Mouse (Mus musculus) C2C12 (cell line): ENCODE measurements around the gene Ebi3. TPM values are rescaled to one million over a fixed set of nuclear protein-coding genes. Genes with fewer than 3 reads are reported as not detected.

Experiments
- H3K27me3 ChIP-seq: one replicate; pipeline ENCODE4 v1.6.1; 2011; ENCODE audit not compliant: control insufficient read depth, insufficient read depth, insufficient read length
- H3K36me3 ChIP-seq: one replicate; pipeline ENCODE4 v1.6.1; 2011; ENCODE audit not compliant: control insufficient read depth, insufficient read depth
- H3K4me3 ChIP-seq: one replicate; pipeline ENCODE4 v1.5.1; 2011; ENCODE audit warnings: mild to moderate bottlenecking, control low read depth; ENCODE audit not compliant: poor library complexity, insufficient read depth, severe bottlenecking
- H3K79me2 ChIP-seq: one replicate; pipeline ENCODE4 v1.6.1; 2011; ENCODE audit not compliant: control insufficient read depth, insufficient read depth
- H3K79me3 ChIP-seq: one replicate; pipeline ENCODE4 v1.6.1; 2011; ENCODE audit warnings: low read depth, control low read depth
- H3ac ChIP-seq: one replicate; pipeline ENCODE3; 2011; ENCODE audit warnings: low read depth; ENCODE audit not compliant: control insufficient read depth, insufficient read length
- CEBPB ChIP-seq: IDR thresholded peaks from one replicate; pipeline ENCODE4 v1.6.1; 2011; ENCODE audit warnings: low read depth, mild to moderate bottlenecking, control low read depth, moderate library complexity
- CTCF ChIP-seq: IDR thresholded peaks from one replicate; pipeline ENCODE4 v1.5.1; 2011; ENCODE audit not compliant: control insufficient read depth, insufficient read depth, insufficient read length
- FOSL1 ChIP-seq: IDR thresholded peaks from one replicate; pipeline ENCODE4 v1.8.0; 2011; ENCODE audit warnings: mild to moderate bottlenecking, low read length; ENCODE audit not compliant: poor library complexity, insufficient read depth, severe bottlenecking
- MAX ChIP-seq: IDR thresholded peaks from one replicate; pipeline ENCODE4 v1.6.1; 2011; ENCODE audit warnings: mild to moderate bottlenecking, control low read depth
- MYOD1 ChIP-seq: IDR thresholded peaks from one replicate; pipeline ENCODE4 v1.6.1; 2011; ENCODE audit warnings: low read depth; ENCODE audit not compliant: control insufficient read depth, insufficient read length
- MYOG ChIP-seq: IDR thresholded peaks from one replicate; pipeline ENCODE4 v1.6.1; 2011; ENCODE audit not compliant: control insufficient read depth, insufficient read length; ENCODE audit errors: extremely low read depth
- USF1 ChIP-seq: IDR thresholded peaks from one replicate; pipeline ENCODE4 v1.6.1; 2011; ENCODE audit warnings: low read depth, mild to moderate bottlenecking, control low read depth, moderate library complexity
- polyA plus RNA-seq: library from polyadenylated mRNA; unstranded; fragments of >200 nt; fragmentation: generic; extraction: Trizol; gene quantifications from one replicate; pipeline ENCODE4 v1.2.1, GENCODE M21; 2012; ENCODE audit warnings: missing spikeins

Gene Ebi3
- polyA plus RNA-seq, 1 experiment, result not detected

DNA sequence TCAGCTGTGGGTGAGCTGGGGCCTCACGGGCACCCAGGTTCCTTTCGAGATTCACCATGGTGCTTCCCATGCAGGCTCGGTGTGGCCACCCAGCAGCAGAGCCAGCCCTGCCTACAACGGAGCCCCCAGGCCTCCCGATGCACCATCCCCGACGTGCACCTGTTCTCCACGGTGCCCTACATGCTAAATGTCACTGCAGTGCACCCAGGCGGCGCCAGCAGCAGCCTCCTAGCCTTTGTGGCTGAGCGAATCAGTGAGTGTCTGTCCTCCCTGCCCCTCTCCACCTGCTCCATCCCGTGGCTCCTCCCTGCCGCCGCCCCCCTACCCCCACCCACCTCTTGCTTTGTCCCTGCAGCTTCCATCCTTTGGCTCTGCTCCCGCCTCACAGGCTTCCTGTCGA is 1.8 kb downstream of the Ebi3 start:
- Histone ChIP-seq H3K4me3 (no peak overlapping the region), H3K79me3 (no peaks in the 10 kb centered on the region), H3ac (no peak overlapping the region), H3K79me2 (no peaks in the 10 kb centered on the region), H3K27me3 (peaks cover 34% of the 10 kb centered on the region), H3K36me3 (no peaks in the 10 kb centered on the region)
- TF ChIP-seq FOSL1 (no peak), CTCF (no peak), MAX (no peak)

DNA sequence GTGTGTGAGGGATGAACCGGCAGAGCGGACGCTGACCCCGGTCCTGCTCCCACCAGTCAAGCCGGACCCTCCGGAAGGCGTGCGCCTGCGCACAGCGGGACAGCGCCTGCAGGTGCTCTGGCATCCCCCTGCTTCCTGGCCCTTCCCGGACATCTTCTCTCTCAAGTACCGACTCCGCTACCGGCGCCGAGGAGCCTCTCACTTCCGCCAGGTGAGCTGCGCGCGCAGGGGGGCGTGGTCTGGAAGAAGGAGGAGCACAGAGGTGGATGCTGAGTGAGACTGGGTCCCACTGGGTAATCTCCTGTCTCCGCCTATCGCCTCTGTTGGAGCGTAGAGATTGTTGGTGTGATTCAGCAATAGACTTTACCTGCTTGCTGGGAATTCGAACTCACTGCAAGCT is 3.7 kb downstream of the Ebi3 start:
- H3K4me3 ChIP-seq, result no peak overlapping the region
- peaks cover 9% of the 10 kb centered on the region for H3K79me3 ChIP-seq
- TF ChIP-seq CEBPB (no peak), MYOD1 (no peak), MYOG (no peak), CTCF (no peak), MAX (no peak), FOSL1 (no peak), USF1 (no peak)
- peaks cover 12% of the 10 kb centered on the region for H3K79me2 ChIP-seq
- H3ac ChIP-seq, result no peak overlapping the region
- H3K27me3 ChIP-seq, result peaks cover 25% of the 10 kb centered on the region
- peaks cover 7% of the 10 kb centered on the region for H3K36me3 ChIP-seq

GRCm38 (mm10) chr17:55956591-55956990 is 4.2 kb downstream of the Ebi3 start:
- Histone ChIP-seq H3K79me3 (peaks cover 9% of the 10 kb centered on the region), H3K4me3 (no peak overlapping the region), H3ac (no peak overlapping the region), H3K79me2 (peaks cover 12% of the 10 kb centered on the region), H3K36me3 (peaks cover 7% of the 10 kb centered on the region), H3K27me3 (peaks cover 23% of the 10 kb centered on the region)
- TF ChIP-seq CEBPB (no peak), MAX (no peak), MYOD1 (no peak), CTCF (no peak), USF1 (no peak), MYOG (no peak), FOSL1 (no peak)

DNA sequence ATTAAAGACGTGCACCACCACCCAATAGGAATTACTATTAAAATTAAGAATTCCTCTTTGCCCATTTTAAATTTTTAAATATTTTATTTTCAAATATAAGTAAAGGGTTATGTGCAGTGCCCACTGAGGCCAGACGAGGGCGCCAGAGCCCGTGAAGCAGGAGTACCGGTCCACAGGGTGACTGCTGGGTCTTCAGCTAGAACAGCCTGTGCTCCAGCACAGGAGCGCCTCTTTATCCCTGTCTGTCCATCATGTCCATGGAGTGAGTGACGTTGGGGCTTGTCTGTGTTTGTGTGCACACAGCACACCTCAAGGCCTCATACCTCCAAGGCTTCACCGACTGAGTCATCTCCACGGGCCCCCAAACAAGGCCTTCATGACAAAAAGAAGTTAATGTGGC is 4.7 kb downstream of the Ebi3 start:
- no peak overlapping the region for H3K4me3 ChIP-seq
- H3K27me3 ChIP-seq, result peaks cover 21% of the 10 kb centered on the region
- H3K79me3 ChIP-seq, result peaks cover 9% of the 10 kb centered on the region
- peaks cover 12% of the 10 kb centered on the region for H3K79me2 ChIP-seq
- H3K36me3 ChIP-seq, result peaks cover 12% of the 10 kb centered on the region
- TF ChIP-seq USF1 (no peak), CTCF (peak; percentile 66)
- peak overlapping the region; percentile 14 for H3ac ChIP-seq

DNA sequence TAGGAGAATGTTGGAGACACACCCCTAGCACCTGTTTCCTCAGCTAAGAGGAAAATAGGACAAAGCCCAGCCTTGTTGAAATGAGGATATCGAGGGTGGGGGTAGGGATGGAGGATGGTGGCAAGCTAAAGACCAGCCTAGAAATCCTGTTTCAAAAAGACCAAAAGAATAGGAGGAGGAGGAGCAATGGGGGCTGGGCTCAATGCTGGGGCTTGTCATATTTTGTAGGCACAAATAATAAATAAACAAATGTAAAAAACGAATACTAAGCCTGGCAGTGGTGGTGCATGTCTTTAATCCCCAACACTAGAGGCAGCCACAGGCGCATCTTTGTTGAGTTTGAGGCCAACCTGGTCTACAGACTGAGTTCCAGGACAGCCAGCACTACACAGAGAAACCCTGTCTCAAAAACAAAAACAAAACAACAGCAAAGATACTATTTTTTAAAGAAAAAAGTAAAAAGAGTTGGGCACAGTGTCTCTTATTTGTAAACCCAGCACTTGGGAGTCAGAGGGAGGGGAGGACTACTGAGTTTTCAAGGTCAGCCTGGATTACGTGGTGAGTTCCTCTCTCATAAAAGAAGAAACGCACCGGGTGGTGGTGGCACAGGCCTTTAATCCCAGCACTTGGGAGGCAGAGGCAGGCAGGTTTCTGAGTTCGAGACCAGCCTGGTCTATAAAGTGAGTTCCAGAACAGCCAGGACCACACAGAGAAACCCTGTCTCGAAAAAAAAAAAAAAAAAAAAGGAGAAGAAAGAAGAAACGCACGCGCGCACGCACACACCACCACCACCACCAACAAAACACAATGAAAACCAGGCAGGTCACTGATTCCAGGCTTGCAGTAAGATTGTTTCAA is 5.5 kb downstream of the Ebi3 start:
- Histone ChIP-seq H3K79me3 (peaks cover 11% of the 10 kb centered on the region), H3K4me3 (peak overlapping the region; percentile 40), H3ac (peak overlapping the region; percentile 62), H3K36me3 (peaks cover 15% of the 10 kb centered on the region), H3K27me3 (peaks cover 13% of the 10 kb centered on the region), H3K79me2 (peaks cover 12% of the 10 kb centered on the region)
- TF ChIP-seq CTCF (no peak), USF1 (no peak), MYOG (no peak), CEBPB (no peak), FOSL1 (no peak), MAX (no peak), MYOD1 (no peak)

DNA sequence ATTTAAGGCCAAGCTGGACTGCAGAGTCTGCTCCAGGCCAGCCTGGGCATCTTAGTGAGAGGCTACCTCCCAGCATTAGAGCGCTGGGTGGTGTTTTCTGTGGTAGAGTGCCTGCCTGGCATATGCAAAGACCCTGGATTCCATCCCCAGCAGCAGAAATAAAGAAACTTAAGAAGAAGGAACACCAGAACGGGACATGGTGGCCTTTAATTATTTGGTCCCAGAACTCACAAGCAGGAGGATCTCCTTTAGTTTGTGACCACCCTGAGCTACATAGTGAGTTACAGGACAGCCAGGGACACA is 6.1 kb downstream of the Ebi3 start:
- Histone ChIP-seq H3ac (peak overlapping the region; percentile 62), H3K79me2 (peaks cover 12% of the 10 kb centered on the region), H3K4me3 (peak overlapping the region; percentile 40), H3K79me3 (peaks cover 11% of the 10 kb centered on the region), H3K36me3 (peaks cover 15% of the 10 kb centered on the region), H3K27me3 (peaks cover 13% of the 10 kb centered on the region)
- TF ChIP-seq MYOG (no peak), CEBPB (no peak), MYOD1 (no peak), FOSL1 (no peak), MAX (no peak)
